Comparison of ENCODE assay signal across 23 mouse cellular contexts in the genomic region with DNA sequence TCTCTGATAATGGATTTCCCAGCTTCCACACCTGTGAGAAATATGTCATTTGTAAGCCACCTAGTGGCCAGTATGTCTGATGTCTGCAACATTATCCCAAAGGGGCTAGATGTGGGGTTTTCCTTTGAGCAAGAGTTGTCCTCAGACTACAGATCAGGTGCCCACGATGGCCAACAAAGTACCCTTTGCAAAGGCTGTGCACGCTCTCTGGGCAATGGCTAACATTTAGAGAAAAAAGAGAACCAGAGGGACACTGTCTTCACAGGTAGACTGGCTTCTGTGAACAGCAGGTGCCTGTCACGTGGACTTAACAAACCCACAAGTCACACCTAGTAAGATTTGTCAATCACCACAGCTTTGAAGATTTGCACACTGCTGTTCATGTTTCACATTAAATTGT.
DNase-seq lines count a peak whose midpoint lies in the region; ATAC-seq and TF ChIP-seq lines count a peak whose summit lies in the region.
"Had no signal": no experiment of that assay in that cellular context is flagged by ENCODE, and none has a peak within 500 bp of the region (broad histone marks: within the 10 kb centered on the region; RNA-seq: fewer than 3 reads in every experiment).

No protein-coding gene starts in this region.

- intact Hi-C loops in heart, postnatal 36 days (cut with DNase I) = no loop called here
- intact Hi-C loops in left cerebral cortex, adult 2 months (cut with DNase I) = no loop called here
- intact Hi-C loops in left cerebral cortex, postnatal 25 days (cut with DNase I) = no loop called here

- no peak overlapping the region for H3K27ac ChIP-seq in heart, postnatal 0 days (ENCODE audit: low read depth)
- H3K27ac ChIP-seq in left cerebral cortex, adult 2 months = no peak overlapping the region
- H3K27ac ChIP-seq in midbrain, postnatal 0 days (ENCODE audit: low read depth, low read length) = no peak overlapping the region
- no peak overlapping the region for H3K27ac ChIP-seq in midbrain, embryonic 10.5 days (replicated peaks)
- H3K27ac ChIP-seq: embryonic facial prominence, embryonic 13.5 days; forebrain, embryonic 10.5 days; heart, embryonic 13.5 days; liver, embryonic 15.5 days; neural tube, embryonic 13.5 days had no signal

- H3K9me3 ChIP-seq in heart, postnatal 0 days (replicated peaks; ENCODE audit: control insufficient read depth, low read length) = no peaks in the 10 kb centered on the region
- no peaks in the 10 kb centered on the region for H3K9me3 ChIP-seq in midbrain, postnatal 0 days (ENCODE audit: low read length)
- no peaks in the 10 kb centered on the region for H3K9me3 ChIP-seq in midbrain, embryonic 10.5 days (replicated peaks)
- H3K9me3 ChIP-seq: embryonic facial prominence, embryonic 13.5 days; forebrain, embryonic 10.5 days; heart, embryonic 13.5 days; liver, embryonic 15.5 days; neural tube, embryonic 13.5 days had no signal

- no peaks in the 10 kb centered on the region for H3K36me3 ChIP-seq in heart, postnatal 0 days (replicated peaks; ENCODE audit: control insufficient read depth, insufficient read depth, low read length)
- H3K36me3 ChIP-seq in midbrain, postnatal 0 days (ENCODE audit: insufficient read depth, low read length) = no peaks in the 10 kb centered on the region
- H3K36me3 ChIP-seq in midbrain, embryonic 10.5 days = no peaks in the 10 kb centered on the region
- H3K36me3 ChIP-seq: embryonic facial prominence, embryonic 13.5 days; forebrain, embryonic 10.5 days; heart, embryonic 13.5 days; liver, embryonic 15.5 days; neural tube, embryonic 13.5 days had no signal

- H3K4me3 ChIP-seq in heart, postnatal 0 days (ENCODE audit: low read depth, low read length) = no peak overlapping the region
- H3K4me3 ChIP-seq in left cerebral cortex, adult 2 months = no peak overlapping the region
- no peak overlapping the region for H3K4me3 ChIP-seq in midbrain, postnatal 0 days (ENCODE audit: low read depth, low read length)
- no peak overlapping the region for H3K4me3 ChIP-seq in midbrain, embryonic 10.5 days
- H3K4me3 ChIP-seq: embryonic facial prominence, embryonic 13.5 days; forebrain, embryonic 10.5 days; heart, embryonic 13.5 days; liver, embryonic 15.5 days; neural tube, embryonic 13.5 days had no signal

- peaks cover 14% of the 10 kb centered on the region for H3K4me1 ChIP-seq in heart, postnatal 0 days (ENCODE audit: control insufficient read depth, insufficient read depth)
- H3K4me1 ChIP-seq in midbrain, postnatal 0 days (ENCODE audit: insufficient read depth, low read length) = no peaks in the 10 kb centered on the region
- no peaks in the 10 kb centered on the region for H3K4me1 ChIP-seq in midbrain, embryonic 10.5 days
- H3K4me1 ChIP-seq: embryonic facial prominence, embryonic 13.5 days; liver, embryonic 15.5 days had no signal

- 0 out of 2 replicates have a peak, but pooled peaks have one; percentile 16 for ATAC-seq in cerebellum, adult (ENCODE audit: insufficient number of reproducible peaks, low FRiP score, low TSS enrichment)
- ATAC-seq in heart, postnatal 0 days (ENCODE audit: insufficient read depth, low read depth) = no peak
- ATAC-seq in midbrain, postnatal 0 days (ENCODE audit: low FRiP score) = no peak
- ATAC-seq: forebrain, embryonic 16.5 days had no signal

- H3K4me2 ChIP-seq in heart, postnatal 0 days (ENCODE audit: low read depth, low read length) = no peak overlapping the region
- H3K4me2 ChIP-seq in midbrain, postnatal 0 days (ENCODE audit: low read depth, low read length, poor library complexity, severe bottlenecking) = no peak overlapping the region
- H3K4me2 ChIP-seq: embryonic facial prominence, embryonic 13.5 days; heart, embryonic 13.5 days; liver, embryonic 15.5 days; neural tube, embryonic 13.5 days had no signal

- peak; percentile 19; the same call in 1 of the 2 replicates for TF ChIP-seq CTCF in heart, postnatal 0 days (IDR thresholded peaks at IDR 0.05; ENCODE audit: low read depth)
- TF ChIP-seq CTCF in left cerebral cortex, adult 2 months (IDR thresholded peaks at IDR 0.05) = peak; percentile 13; the same call in 1 of the 2 replicates
- TF ChIP-seq CTCF in midbrain, postnatal 0 days (IDR thresholded peaks at IDR 0.05) = peak; percentile 36; the same call in 1 of the 2 replicates

- DNase-seq in cerebellum, adult 11 months = no peak
- DNase-seq in heart, postnatal 0 days (ENCODE audit: low spot score) = no peak
- no peak for DNase-seq in heart, postnatal 36 days
- no peak for DNase-seq in left cerebral cortex, adult 2 months (ENCODE audit: extremely low spot score in 1 of 2, low spot score in 2 of 2)
- DNase-seq in left cerebral cortex, postnatal 25 days (ENCODE audit: low spot score in 2 of 2) = no peak
- DNase-seq in midbrain, postnatal 0 days (ENCODE audit: low spot score) = no peak
- no peak for DNase-seq in midbrain, embryonic 10.5 days (ENCODE audit: low spot score)
- DNase-seq: adrenal gland, adult 8-10 months; cerebellum, adult 18-20 months; cerebellum, postnatal 10 days; gastrocnemius, postnatal 10 days; heart, postnatal 14 days; kidney, adult 11 months; kidney, postnatal 25 days; liver had no signal

- H3K9ac ChIP-seq in heart, postnatal 0 days (replicated peaks; ENCODE audit: low read depth, low read length) = no peak overlapping the region
- H3K9ac ChIP-seq in midbrain, postnatal 0 days (replicated peaks; ENCODE audit: low read length, poor library complexity, severe bottlenecking) = no peak overlapping the region
- H3K9ac ChIP-seq: embryonic facial prominence, embryonic 13.5 days; heart, embryonic 13.5 days; liver, embryonic 15.5 days; neural tube, embryonic 13.5 days had no signal

- no peak for TF ChIP-seq EP300 in heart, postnatal 0 days (IDR thresholded peaks at IDR 0.05; ENCODE audit: low read depth)

- H3K27me3 ChIP-seq in heart, postnatal 0 days (ENCODE audit: control insufficient read depth, insufficient read depth, low read length) = no peaks in the 10 kb centered on the region
- H3K27me3 ChIP-seq in midbrain, postnatal 0 days (ENCODE audit: insufficient read depth, low read length) = no peaks in the 10 kb centered on the region
- H3K27me3 ChIP-seq in midbrain, embryonic 10.5 days (ENCODE audit: low read depth, poor library complexity, severe bottlenecking) = no peaks in the 10 kb centered on the region
- H3K27me3 ChIP-seq: CH12.LX; embryonic facial prominence, embryonic 13.5 days; heart, embryonic 13.5 days; liver, embryonic 15.5 days; neural tube, embryonic 13.5 days had no signal

- 91% methylated on average over 3 of the region's 3 CpGs for WGBS in heart, postnatal 0 days
- WGBS in midbrain, postnatal 0 days = 92% methylated on average over 3 of the region's 3 CpGs
- WGBS in midbrain, embryonic 10.5 days = 87% methylated on average over 3 of the region's 3 CpGs
